Mouse (Mus musculus): ENCODE data around the gene Pitpnc1. TPM values are rescaled to one million over a fixed set of nuclear protein-coding genes. Genes with fewer than 3 reads are reported as not detected.

Gene Pitpnc1
- total RNA-seq, 2 experiments from 2014 or later, result 65.1 to 72.6 TPM

GRCm38 (mm10) chr11:107447349-107447748, 23.1 kb downstream of the Pitpnc1 start:
- DNase-seq (ENCODE audit: low spot score), result no peak
- intact Hi-C loops (cut with DNase I), result loop anchor here (5.0 kb wide), 1 partner anchor 110 kb away; no protein-coding TSS in a partner anchor

GRCm38 (mm10) chr11:107446650-107447049, 23.8 kb downstream of the Pitpnc1 start:
- intact Hi-C loops (cut with DNase I), result loop anchor here (5.0 kb wide), 1 partner anchor 109 kb away; no protein-coding TSS in a partner anchor
- no peak for DNase-seq (ENCODE audit: low spot score)

DNA sequence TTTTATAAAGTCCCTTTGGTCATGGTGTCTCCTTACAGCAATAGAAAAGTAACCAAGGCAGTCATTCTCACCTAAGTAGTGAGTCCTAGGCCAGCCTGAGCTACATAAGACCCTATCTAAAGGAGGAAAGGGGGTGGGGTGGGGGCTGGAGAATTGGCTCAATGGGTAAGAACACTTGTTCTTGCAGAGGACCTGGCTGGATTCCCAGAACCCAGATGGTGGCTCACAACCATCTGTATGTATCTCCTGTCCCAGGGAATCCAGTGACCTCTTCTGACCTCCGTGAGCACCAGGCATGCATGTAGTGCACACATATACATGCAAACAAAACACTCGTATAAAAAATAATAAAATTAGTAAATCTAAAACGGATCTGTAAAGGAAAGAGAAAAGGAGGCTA, 24.8 kb downstream of the Pitpnc1 start:
- no peak for DNase-seq (ENCODE audit: low spot score)
- intact Hi-C loops (cut with DNase I), result loop anchor here (5.0 kb wide), 1 partner anchor 108 kb away; no protein-coding TSS in a partner anchor

- intact Hi-C loops (cut with DNase I), result no loop called here
These were observed 27.1 kb downstream of the Pitpnc1 start for GRCm38 (mm10) chr11:107443121-107444095.

DNA sequence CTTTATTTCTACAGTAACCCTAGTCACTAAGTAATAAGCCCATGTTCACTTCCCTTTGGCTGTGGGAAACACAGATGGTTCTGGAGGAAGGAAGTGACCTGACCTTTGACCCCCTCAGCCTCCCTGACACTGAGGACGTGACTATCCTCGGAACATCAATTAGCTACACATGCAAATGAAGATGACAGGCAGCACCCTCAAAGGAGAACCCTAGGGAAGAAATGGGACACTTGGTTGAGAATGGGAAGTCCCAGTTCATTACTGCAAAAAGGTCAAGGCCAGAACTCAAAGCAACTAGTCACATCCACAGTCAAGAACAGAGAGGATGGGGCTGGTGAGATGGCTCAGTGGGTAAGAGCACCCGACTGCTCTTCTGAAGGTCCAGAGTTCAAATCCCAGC, 29.4 kb downstream of the Pitpnc1 start:
- DNase-seq (ENCODE audit: low spot score), result no peak
- intact Hi-C loops (cut with DNase I), result no loop called here

More at GRCm38 (mm10) chr11:107443121-107444095, 27.1 kb downstream of the Pitpnc1 start:
- DNase-seq (ENCODE audit: low spot score), result no peak

DNA sequence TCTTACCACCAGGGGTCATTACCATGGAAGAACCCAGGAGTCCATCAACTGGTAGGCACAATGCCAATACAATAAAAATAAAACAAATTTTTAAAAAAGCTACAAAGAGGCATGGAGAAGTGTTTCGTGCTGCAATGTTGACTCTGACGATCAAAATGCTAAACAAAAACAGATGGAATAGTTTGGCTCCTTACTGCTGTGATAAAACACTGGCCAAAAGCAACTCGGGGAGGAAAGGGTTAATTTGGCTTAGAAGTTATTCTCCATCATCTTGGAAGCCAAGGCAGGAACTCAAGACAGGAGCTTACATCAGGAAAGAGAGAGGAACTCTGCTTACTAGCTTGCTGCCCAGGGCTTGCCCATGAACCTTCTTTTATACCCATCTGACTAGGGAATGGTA, 32.4 kb downstream of the Pitpnc1 start:
- DNase-seq (ENCODE audit: low spot score), result no peak
- intact Hi-C loops (cut with DNase I), result no loop called here

- intact Hi-C loops (cut with DNase I), result no loop called here
- DNase-seq (ENCODE audit: low spot score), result no peak
These were observed 32.8 kb downstream of the Pitpnc1 start for GRCm38 (mm10) chr11:107437723-107438122.

DNA sequence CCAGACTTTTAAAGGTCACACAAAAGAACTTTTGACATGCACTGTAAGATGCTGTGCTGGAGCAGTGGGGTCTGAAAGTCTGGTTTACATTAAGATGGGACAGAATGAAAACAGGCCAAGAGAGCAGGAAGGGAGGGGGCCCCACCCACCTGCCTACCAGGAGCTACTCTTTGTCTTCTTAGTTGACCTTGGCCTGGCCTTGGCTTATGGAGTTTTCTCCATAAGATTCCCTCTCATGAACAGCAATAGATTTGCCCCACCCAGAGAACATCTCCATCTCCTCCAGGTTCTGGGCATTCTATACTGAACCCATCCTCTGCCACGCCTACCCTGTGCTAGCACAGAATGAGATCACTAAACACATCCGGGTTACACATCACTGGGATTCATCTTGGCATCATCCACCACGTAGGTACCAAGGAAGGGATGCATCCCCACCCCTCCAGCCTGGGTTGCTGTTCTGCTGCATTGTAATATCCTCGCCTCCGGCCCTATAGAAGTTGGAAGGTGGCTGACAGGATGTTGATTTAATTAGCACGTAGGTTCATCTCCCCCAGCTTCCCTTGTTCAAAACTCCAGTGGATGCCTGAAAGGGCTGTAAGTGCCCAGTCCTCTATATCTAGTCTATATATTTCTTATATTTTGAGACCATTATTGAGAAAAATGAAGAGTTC, 34.6 kb downstream of the Pitpnc1 start:
- intact Hi-C loops (cut with DNase I), result no loop called here
- no peak for DNase-seq (ENCODE audit: low spot score)

- no peak for DNase-seq (ENCODE audit: low spot score)
- intact Hi-C loops (cut with DNase I), result no loop called here
These were observed 39.1 kb downstream of the Pitpnc1 start for GRCm38 (mm10) chr11:107431197-107431965.

DNA sequence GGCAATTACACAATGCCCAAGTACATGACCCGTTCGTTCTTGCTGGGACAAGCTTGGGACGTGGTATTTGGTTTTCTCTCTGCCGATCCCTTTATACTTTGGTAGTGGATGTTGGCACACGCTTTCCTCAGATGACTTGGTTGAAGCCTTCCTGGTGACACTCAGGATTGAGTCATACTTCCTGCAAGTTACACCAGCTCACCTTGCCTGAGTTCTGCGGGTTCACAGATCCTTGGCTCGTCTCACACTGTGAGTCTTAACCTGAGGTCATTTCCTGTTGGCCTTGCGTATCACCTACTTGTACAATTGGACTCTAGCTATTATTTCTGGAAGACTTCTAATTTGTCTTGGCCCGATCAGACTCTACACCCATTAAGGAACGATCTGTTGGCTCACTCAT, 42.5 kb downstream of the Pitpnc1 start:
- intact Hi-C loops (cut with DNase I), result no loop called here

DNA sequence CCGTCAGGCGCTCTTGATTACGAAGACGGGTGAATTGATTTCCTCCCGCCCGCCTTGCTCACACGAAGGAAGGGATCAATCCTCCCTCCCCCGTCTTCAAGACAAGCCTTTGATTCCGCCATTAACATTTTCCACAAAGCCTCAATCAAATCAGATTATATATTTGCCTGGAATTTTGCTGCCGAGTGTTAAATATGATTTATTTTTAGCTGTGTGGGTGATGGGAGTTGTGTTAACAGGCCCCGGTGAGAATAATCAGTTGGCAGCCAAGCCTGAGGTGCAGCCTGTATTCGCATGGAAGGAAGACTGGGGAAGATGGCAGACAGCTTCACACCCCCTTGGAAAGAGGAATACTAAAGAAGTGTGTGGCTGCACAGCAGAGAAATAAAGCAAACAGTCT, 46.3 kb downstream of the Pitpnc1 start:
- intact Hi-C loops (cut with DNase I), result no loop called here
- DNase-seq (ENCODE audit: low spot score), result no peak

More for the DNA sequence above, 42.5 kb downstream of the Pitpnc1 start:
- peak; percentile 29 for DNase-seq (ENCODE audit: low spot score)

- intact Hi-C loops (cut with DNase I), result loop anchor here (2.0 kb wide), 1 partner anchor 28 kb away; no protein-coding TSS in a partner anchor
- DNase-seq (ENCODE audit: low spot score), result no peak
These were observed 48.1 kb downstream of the Pitpnc1 start for GRCm38 (mm10) chr11:107422356-107422754.

DNA sequence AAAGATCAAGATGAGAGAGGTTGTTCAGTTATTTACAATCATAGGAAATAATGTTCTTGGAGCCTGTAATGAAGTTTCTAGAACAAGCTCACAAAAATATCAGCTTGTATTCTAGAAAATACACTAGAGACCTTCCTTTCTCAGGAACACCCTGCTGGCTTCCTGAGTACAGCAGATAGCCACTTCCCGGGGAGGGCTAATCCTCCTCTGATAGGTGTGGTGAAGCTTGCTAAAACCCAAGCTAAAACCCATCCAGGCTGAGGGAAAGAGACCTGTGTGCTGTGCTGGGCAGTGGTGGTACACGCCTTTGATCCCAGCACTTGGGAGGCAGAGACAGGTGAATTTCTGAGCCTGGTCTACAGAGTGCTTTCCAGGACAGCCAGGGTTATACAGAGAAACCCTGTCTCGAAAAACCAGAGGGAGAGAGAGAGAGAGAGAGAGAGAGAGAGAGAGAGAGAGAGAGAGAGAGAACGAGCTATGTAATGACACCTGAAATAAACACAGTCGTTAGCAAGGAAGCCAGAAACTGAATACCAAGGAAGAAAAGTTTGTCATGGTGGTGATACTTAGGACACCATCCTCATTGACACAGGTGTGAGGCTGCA, 48.6 kb downstream of the Pitpnc1 start:
- DNase-seq (ENCODE audit: low spot score), result peak; percentile 24
- intact Hi-C loops (cut with DNase I), result loop anchor here (2.0 kb wide), 1 partner anchor 29 kb away; no protein-coding TSS in a partner anchor

DNA sequence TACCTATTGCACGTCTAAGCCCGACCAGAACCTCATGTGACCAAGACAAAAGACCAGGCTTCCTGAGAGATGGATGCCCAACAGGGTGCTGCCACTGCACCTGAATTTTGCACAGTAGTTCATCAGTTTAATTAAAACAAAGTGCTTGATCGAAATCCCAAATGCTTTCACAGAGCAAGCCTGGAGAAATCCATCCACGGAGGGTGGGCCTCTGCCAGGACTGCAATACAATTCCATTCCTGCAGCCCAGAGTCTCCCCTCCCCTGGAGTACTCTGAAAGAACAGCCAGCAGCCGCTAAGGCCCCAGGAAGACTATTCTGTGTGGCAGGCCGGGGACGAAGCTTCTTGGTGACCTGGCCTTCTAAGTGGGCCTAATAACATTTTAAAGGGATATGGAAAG, 50.6 kb downstream of the Pitpnc1 start:
- intact Hi-C loops (cut with DNase I), result loop anchor here (2.0 kb wide), 1 partner anchor 49 kb away; no protein-coding TSS in a partner anchor
- DNase-seq (ENCODE audit: low spot score), result no peak

GRCm38 (mm10) chr11:107417041-107417583, 53.4 kb downstream of the Pitpnc1 start:
- intact Hi-C loops (cut with DNase I), result no loop called here
- DNase-seq (ENCODE audit: low spot score), result peak; percentile 37

DNA sequence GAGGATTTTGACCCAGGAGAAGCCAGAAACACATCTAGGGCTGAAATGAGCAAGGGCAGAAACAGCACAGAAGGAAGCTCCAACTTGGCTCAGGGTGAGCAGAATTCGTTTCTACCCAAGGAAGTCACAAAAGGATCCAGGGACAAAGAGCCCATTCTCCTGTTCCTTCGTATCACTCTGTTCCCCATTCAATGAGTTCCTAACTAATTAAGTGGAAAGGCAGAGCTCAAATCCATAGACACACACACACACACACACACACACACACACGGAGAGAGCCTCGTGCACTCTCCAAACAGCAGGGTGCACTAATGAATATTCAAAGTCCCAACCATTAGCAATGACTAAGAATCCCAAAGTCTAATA, 54.0 kb downstream of the Pitpnc1 start:
- DNase-seq (ENCODE audit: low spot score), result no peak
- intact Hi-C loops (cut with DNase I), result no loop called here

DNA sequence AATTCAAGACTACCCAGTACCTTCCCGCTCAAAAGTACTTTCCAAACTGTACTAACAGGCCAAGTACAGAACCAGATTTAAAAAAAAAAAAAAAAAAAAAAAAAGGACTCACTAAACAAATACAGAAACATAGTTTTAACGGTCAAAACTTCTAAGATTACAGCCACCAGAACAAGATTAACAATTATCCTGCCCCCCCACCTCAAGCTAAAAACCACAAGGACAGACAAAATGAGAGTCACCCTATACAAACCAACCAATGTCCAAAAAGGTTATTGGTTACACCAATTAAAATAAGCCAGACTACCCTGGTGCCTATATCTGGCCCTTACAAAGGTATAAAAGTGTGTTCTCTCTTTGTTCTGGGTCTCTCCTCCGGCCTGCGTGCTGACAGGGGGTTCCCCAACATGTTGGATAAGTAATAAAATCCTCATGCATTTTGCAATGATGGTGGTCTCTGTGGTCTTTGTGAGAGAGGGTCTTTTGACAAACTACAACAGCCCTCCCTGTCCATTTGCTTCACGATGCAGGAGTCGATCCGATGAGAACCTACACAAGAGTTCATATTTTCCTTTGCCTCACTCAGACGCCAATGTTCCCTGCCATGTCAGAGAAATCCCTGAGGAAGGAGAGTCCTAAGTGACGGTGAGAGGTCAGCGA, 54.5 kb downstream of the Pitpnc1 start:
- no peak for DNase-seq (ENCODE audit: low spot score)
- intact Hi-C loops (cut with DNase I), result no loop called here

GRCm38 (mm10) chr11:107414996-107415747, 55.3 kb downstream of the Pitpnc1 start:
- intact Hi-C loops (cut with DNase I), result no loop called here
- no peak for DNase-seq (ENCODE audit: low spot score)
